Mouse (Mus musculus) neural tube, embryonic 11.5 days (tissue): ENCODE measurements at regions not wholly inside any gene's neighbourhood (a gene's known extent, or its start where the extent isn't known, plus 50 kb on each side); places are given as distances from the start of the nearest gene placed in this dataset.

Experiments used
- ATAC-seq: fragments of 200-750 bp; cut with Nextera tagmentation; 2 replicates; pipeline ENCODE4 v1.8.0; 2017; ENCODE audit warnings: moderate number of reproducible peaks, mild to moderate bottlenecking, moderate TSS enrichment, moderate library complexity; ENCODE audit not compliant: insufficient read depth, low FRiP score, low TSS enrichment
- DNase-seq: peaks from one replicate; pipeline ENCODE4 v3.0.0-alpha.2; 2015; ENCODE audit warnings: low spot score
- H3K27ac ChIP-seq: fragments of 300-500 bp; sonication (generic); 2 replicates; pipeline ENCODE4 v1.5.1; 2014; ENCODE audit warnings: low read depth, mild to moderate bottlenecking, low read length
- H3K27me3 ChIP-seq: fragments of 300-500 bp; sonication (generic); 2 replicates; pipeline ENCODE4 v1.6.1; 2014; ENCODE audit warnings: mild to moderate bottlenecking, low read length, mixed read lengths; ENCODE audit not compliant: control insufficient read depth, insufficient read depth
- H3K36me3 ChIP-seq: fragments of 300-500 bp; sonication (generic); 2 replicates; pipeline ENCODE4 v1.6.1; 2014; ENCODE audit warnings: mild to moderate bottlenecking, low read length, moderate library complexity, mixed read lengths; ENCODE audit not compliant: control insufficient read depth, insufficient read depth
- H3K4me1 ChIP-seq: fragments of 300-500 bp; sonication (generic); 2 replicates; pipeline ENCODE4 v1.6.1; 2014; ENCODE audit warnings: low read length, mixed read lengths; ENCODE audit not compliant: control insufficient read depth, insufficient read depth
- H3K4me2 ChIP-seq: fragments of 300-500 bp; sonication (generic); 2 replicates; pipeline ENCODE4 v1.6.1; 2014; ENCODE audit warnings: low read depth, mild to moderate bottlenecking, moderate library complexity
- H3K4me3 ChIP-seq: fragments of 300-500 bp; sonication (generic); 2 replicates; pipeline ENCODE4 v1.5.1; 2014; ENCODE audit warnings: low read depth, low read length
- H3K9ac ChIP-seq: fragments of 300-500 bp; sonication (generic); 2 replicates; pipeline ENCODE4 v1.6.1; 2014; ENCODE audit warnings: mild to moderate bottlenecking, low read length
- H3K9me3 ChIP-seq: fragments of 300-500 bp; sonication (generic); 2 replicates; pipeline ENCODE4 v1.6.1; 2016; ENCODE audit warnings: low read length; ENCODE audit not compliant: control insufficient read depth
- WGBS: fragments of 180-500 bp; shearing (Covaris S2); extraction: QIAGEN DNeasy Blood & Tissue Kit; methylation state at CpG from one replicate; pipeline ENCODE4 v1.1.7; 2014; 5-methylcytosine and 5-hydroxymethylcytosine counted together

DNA sequence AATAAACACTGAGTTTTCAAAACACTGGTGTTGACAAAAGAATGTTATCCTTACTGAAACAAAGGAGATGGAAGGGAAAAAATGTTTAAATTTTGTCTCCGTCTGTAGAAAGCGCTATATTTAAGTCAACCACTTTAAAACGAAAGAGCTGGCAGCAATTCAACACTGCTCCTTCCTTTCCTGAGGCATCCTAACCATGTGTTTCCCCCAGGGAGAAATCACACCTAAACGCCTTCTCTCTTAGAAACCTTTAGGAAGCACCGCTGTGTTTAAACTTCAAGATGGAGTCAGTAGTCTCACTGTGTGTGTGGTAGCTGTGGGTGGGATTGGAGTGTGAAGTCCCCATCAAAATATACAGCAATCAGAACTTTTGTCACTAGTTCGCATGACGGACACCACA lies 268.6 kb upstream of the Intu start:
- DNase-seq (no peak), ATAC-seq (no peak)
- Histone ChIP-seq H3K27me3 (no peaks in the 10 kb centered on the region), H3K27ac (no peak overlapping the region), H3K4me1 (no peaks in the 10 kb centered on the region), H3K9ac (no peak overlapping the region), H3K9me3 (no peaks in the 10 kb centered on the region), H3K4me3 (no peak overlapping the region), H3K4me2 (no peak overlapping the region), H3K36me3 (no peaks in the 10 kb centered on the region)
- 79% methylated on average over 7 of the region's 7 CpGs for WGBS

DNA sequence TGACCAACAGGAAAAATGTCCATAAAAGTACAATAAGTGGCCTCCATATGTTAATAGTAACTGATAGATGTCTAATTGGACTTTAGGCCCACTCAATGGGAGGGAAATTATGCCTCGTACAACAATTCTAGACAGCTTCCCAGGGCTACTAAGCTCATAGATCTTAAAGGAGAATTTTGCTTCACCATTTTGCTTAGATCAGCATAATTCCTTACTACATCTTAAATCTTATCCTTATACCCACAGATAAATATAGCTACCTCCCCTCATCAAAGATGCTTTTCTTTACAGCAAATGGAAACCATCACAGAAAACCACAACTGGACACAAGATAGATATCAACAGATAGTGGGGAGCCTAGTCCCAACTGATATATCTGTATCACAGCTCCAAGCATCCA lies 263.6 kb upstream of the Intu start:
- Histone ChIP-seq H3K4me1 (no peaks in the 10 kb centered on the region), H3K27ac (no peak overlapping the region), H3K9me3 (no peaks in the 10 kb centered on the region), H3K4me3 (no peak overlapping the region), H3K9ac (no peak overlapping the region), H3K4me2 (no peak overlapping the region), H3K36me3 (no peaks in the 10 kb centered on the region), H3K27me3 (no peaks in the 10 kb centered on the region)
- no peak for ATAC-seq
- 82% methylated on average over 1 of the region's 1 CpGs for WGBS
- DNase-seq: no peak

DNA sequence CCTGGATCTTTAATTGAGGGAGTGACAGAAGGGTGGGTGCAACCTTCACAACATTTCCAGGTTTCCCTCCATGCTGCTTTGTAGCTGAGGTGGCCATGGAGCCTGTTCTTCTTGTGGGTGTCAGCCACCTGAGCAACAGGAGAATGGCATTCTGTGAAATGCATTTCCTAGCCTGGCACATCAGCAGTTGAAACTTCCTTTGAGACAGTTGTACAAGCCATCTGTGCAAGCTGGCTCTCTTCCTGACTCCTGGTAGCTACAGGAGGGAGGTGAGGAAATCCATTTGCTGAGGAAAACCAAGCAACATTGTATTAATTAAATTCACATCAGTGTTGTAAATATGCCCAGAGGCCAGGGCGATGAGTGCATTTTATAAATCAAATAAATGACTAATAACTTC lies 248.2 kb upstream of the Intu start:
- 89% methylated on average over 1 of the region's 1 CpGs for WGBS
- Histone ChIP-seq H3K4me1 (no peaks in the 10 kb centered on the region), H3K27me3 (no peaks in the 10 kb centered on the region), H3K4me2 (no peak overlapping the region), H3K4me3 (no peak overlapping the region), H3K9ac (no peak overlapping the region), H3K36me3 (no peaks in the 10 kb centered on the region), H3K27ac (no peak overlapping the region), H3K9me3 (no peaks in the 10 kb centered on the region)
- no peak for ATAC-seq
- no peak for DNase-seq

DNA sequence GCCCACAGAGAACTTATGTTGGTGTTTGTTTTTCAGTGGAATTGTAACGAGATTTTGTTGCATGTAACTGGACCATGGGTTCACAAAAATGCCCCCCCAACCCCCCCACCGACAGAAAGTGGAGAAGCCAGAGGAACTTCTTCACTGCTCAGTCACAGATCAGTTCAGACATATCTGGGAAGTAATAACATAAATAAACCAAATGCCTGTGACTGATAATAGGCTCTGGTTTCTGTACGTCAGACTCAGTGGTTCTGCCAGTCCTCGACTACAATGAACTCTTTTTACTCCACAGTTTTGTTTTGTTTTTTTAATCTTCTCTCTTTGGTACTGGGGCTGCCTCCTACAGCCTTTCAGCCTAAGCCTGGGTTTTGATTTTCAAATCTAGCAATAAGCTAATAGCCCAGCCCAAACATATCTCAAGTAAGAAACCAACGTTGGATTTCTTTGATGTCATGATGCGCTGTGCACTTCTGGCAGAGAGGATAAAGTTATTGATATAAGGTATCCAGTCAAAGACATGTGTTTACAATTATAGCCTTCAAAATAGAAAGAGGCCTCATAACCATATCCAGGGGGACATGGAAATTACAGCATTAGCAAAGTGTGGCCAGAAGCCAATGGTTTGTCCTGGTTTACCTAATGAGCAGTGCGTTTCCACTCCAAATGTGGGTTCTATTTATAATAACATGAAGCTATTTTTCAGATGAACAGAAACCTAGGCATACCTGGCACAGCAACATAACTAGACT lies 244.0 kb upstream of the Intu start:
- no peak overlapping the region for H3K27ac ChIP-seq
- H3K4me1 ChIP-seq: no peaks in the 10 kb centered on the region
- no peak overlapping the region for H3K4me3 ChIP-seq
- H3K4me2 ChIP-seq: no peak overlapping the region
- ATAC-seq (no peak), DNase-seq (no peak)
- H3K9me3 ChIP-seq: no peaks in the 10 kb centered on the region
- H3K9ac ChIP-seq: no peak overlapping the region
- no peaks in the 10 kb centered on the region for H3K27me3 ChIP-seq
- WGBS: 77% methylated on average over 7 of the region's 7 CpGs
- no peaks in the 10 kb centered on the region for H3K36me3 ChIP-seq

DNA sequence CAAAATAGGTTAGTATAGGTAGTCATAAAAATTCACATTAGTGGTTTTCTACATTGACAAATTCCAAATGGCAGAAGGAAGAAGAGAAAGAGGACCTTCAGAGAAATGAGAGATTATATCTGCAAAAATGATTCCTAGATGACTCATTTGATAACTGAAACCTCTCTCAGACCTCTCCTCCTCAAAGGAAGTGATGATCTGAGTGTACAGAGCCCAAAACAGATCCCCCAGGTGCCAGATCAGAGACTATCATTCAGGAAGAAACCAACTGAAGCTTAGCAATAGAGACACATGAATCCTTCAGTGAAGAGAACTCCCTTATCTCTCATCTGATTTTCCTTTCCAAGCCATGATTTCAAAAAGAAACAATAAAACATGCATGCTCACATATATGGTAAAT lies 234.0 kb upstream of the Intu start:
- no peaks in the 10 kb centered on the region for H3K36me3 ChIP-seq
- no peaks in the 10 kb centered on the region for H3K9me3 ChIP-seq
- H3K27me3 ChIP-seq: no peaks in the 10 kb centered on the region
- no peak for DNase-seq
- no peak overlapping the region for H3K27ac ChIP-seq
- no peak overlapping the region for H3K9ac ChIP-seq
- H3K4me3 ChIP-seq: no peak overlapping the region
- no peaks in the 10 kb centered on the region for H3K4me1 ChIP-seq
- ATAC-seq: no peak
- no peak overlapping the region for H3K4me2 ChIP-seq

DNA sequence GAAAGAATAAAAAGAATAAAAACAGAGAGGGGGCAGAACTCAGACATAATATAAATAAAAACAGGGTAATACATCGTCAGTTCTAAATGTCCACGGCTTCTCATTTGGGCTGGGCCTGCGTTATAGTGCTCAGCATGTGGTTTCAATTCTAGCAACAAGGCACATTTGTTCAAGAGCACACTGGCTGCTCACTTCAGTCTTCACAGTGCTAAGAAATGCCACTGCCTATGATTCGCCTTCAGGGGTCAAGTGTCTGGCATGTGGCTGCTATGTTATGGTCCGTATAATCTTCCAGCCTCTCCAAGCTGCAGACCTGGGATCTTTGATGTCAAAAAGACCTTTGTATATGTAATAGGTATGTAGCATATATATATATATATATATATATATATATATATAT lies 210.8 kb upstream of the Intu start:
- H3K9me3 ChIP-seq: no peaks in the 10 kb centered on the region
- no peak overlapping the region for H3K4me3 ChIP-seq
- ATAC-seq (no peak), DNase-seq (no peak)
- H3K9ac ChIP-seq: no peak overlapping the region
- H3K4me2 ChIP-seq: no peak overlapping the region
- 56% methylated on average over 5 of the region's 5 CpGs for WGBS
- H3K36me3 ChIP-seq: no peaks in the 10 kb centered on the region
- no peaks in the 10 kb centered on the region for H3K4me1 ChIP-seq
- no peak overlapping the region for H3K27ac ChIP-seq
- H3K27me3 ChIP-seq: no peaks in the 10 kb centered on the region

DNA sequence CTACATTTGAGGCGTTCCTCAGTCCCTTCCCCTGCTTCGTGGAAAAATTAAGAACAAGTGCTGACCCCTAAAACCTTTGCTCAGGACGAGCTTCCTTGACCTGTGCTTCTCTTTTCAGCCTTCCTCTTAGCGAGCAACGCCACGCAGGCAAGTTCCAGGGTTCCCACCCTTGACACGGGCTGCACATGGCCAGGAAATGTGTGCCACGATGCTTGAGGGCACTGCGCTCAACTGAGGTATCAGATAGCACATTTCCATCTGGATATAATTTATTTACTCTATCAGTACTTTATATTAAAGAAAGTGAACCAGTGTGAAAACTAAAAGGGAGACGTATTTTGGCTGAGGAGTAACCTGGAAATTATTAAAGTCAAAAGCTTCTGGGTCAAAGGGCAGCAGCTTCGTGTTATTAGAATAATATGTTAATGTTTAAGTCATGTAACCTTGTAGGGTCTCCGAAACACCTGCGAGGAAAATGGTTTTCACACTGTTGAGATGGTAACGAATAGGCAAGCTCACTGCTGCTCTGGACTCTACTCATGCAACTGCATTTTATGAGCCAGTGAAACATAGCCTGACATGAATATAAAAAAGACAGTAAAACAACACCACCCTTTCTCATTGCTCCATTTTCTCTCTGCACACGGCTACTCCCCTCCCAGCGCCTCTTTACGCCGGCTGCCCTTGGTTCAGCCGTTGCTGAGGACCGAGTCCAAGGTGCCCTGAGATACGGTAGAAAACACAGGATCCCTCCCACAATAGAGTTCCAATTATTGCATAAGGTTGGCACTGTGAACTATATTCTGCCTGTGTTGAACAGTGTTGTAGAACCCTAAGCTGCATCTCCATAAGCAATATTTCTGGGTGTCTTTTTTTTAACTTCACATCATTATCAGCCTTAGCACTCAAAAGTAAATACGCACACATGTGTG lies 204.9 kb upstream of the Intu start:
- H3K36me3 ChIP-seq: no peaks in the 10 kb centered on the region
- 82% methylated on average over 22 of the region's 22 CpGs for WGBS
- ATAC-seq: no peak
- no peak for DNase-seq
- H3K9me3 ChIP-seq: no peaks in the 10 kb centered on the region
- H3K4me2 ChIP-seq: no peak overlapping the region
- H3K4me3 ChIP-seq: no peak overlapping the region
- H3K27me3 ChIP-seq: no peaks in the 10 kb centered on the region
- no peak overlapping the region for H3K27ac ChIP-seq
- no peaks in the 10 kb centered on the region for H3K4me1 ChIP-seq
- no peak overlapping the region for H3K9ac ChIP-seq

DNA sequence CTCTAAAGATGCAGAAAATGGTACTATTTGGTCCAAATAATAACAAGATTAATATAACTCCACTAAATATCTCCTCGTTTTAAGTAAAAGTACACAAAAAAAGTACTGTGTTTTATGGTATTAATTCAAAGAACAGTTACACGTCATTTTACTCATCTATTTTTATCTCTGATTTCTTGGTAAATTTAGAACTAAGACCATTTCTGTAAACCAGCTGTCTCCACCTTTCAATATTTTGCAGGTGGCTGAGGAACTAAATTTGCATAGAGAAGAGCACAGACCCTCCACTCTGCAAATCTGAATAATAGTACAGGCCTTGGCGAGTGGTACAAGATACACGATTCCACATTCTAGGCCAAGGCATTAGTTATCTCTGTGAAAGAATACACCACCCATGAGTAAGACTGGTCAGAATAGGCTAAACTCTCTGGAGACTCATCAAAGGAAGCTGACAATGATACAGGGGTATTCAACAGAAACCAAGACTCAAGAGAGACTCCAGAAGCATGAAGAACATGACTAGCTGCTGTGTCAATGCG lies 191.5 kb upstream of the Intu start:
- Histone ChIP-seq H3K9me3 (0 out of 2 replicates have a peak, but pooled peaks cover 2% of the 10 kb centered on the region), H3K27ac (no peak overlapping the region), H3K36me3 (no peaks in the 10 kb centered on the region), H3K4me2 (no peak overlapping the region), H3K4me1 (no peaks in the 10 kb centered on the region), H3K27me3 (no peaks in the 10 kb centered on the region), H3K4me3 (no peak overlapping the region), H3K9ac (no peak overlapping the region)
- WGBS: 95% methylated on average over 5 of the region's 5 CpGs
- DNase-seq (no peak), ATAC-seq (no peak)
